Mouse (Mus musculus): ENCODE measurements around the gene Bmi1. TPM values are rescaled to one million over a fixed set of nuclear protein-coding genes. Genes with fewer than 3 reads are reported as not detected.

Bmi1 gene
- 9.8 and 13.6 TPM in 2 replicates for total RNA-seq (2012; rRNA removed)

DNA sequence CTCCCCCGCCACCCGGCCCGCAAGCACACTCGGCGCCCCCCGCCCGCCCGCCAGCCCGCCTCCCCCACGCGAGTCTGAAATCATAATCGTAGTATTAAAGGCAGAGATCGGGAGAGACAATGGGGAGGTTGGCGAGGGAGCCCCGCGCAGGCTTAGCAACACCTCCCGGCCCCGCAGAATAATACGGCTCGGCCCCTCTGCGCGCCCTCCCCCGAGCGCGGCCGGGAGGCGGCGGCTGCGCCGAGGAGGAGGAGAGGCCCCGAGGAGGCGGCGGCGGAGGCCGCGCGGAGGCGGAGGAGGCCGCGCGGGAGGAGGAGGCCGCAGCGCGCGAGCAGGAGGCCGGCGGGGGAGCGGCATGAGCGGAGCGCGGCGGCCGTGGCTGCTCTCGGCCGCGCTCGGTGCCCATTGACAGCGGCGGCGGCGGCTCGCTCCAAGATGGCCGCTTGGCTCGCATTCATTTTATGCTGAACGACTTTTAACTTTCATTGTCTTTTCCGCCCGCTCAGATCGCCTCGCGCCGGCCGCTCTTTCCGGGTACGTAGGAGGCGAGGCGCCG, at the start of gene Bmi1:
Bmi1 (plus strand) TSS at position 83 of the 556 bp plus-strand sequence.
- TF ChIP-seq MAFK (IDR thresholded peaks at IDR 0.05; ENCODE audit: insufficient read depth, low read depth, low read length) = no peak
- TF ChIP-seq CHD2 (IDR thresholded peaks at IDR 0.05; ENCODE audit: low read depth, low read length) = no peak
- no peak for TF ChIP-seq ZNF384 (IDR thresholded peaks at IDR 0.05; ENCODE audit: low read depth, low read length)
- TF ChIP-seq HCFC1 (IDR thresholded peaks at IDR 0.05; ENCODE audit: borderline replicate concordance, insufficient read depth, low read length) = no peak
- no peak for TF ChIP-seq ZC3H11A (IDR thresholded peaks at IDR 0.05; ENCODE audit: borderline replicate concordance, low read depth, low read length)
- in situ Hi-C loops (cut with MboI; ENCODE audit: low sequenced_read_pairs in 2 of 2, unreplicated experiment in 2 of 2) = loop anchor here in 1 of 2 experiments (5.0 kb wide), 1 partner anchor 640 kb away; the partner anchor contains the start of gene A930004D18Rik
- DNase-seq (ENCODE audit: low read depth, low spot score) = no peak
- H3K9me3 ChIP-seq (ENCODE audit: control insufficient read depth, insufficient read depth, low read depth, low read length) = no peaks in the 10 kb centered on the region
- H3K4me1 ChIP-seq (ENCODE audit: control insufficient read depth in 2 of 2, insufficient read depth in 2 of 2, low read length in 2 of 2, poor library complexity in 1 of 2) = no peaks in the 10 kb centered on the region
- no peaks in the 10 kb centered on the region for H3K36me3 ChIP-seq (ENCODE audit: control insufficient read depth, insufficient read depth, low read length, poor library complexity, severe bottlenecking)
- no peak within 1 kb of the TSS for H3K27ac ChIP-seq (ENCODE audit: insufficient read depth, low read depth, low read length, poor library complexity, severe bottlenecking)
- peak within 1 kb of the TSS; percentile 88 for H3K9ac ChIP-seq (ENCODE audit: insufficient read depth, low read depth, low read length, poor library complexity, severe bottlenecking)
- H3K4me3 ChIP-seq (ENCODE audit: insufficient read depth in 1 of 2, low read depth in 1 of 2, low read length in 2 of 2, poor library complexity in 1 of 2, severe bottlenecking in 1 of 2) = peak within 1 kb of the TSS; percentile 70 to 98

DNA sequence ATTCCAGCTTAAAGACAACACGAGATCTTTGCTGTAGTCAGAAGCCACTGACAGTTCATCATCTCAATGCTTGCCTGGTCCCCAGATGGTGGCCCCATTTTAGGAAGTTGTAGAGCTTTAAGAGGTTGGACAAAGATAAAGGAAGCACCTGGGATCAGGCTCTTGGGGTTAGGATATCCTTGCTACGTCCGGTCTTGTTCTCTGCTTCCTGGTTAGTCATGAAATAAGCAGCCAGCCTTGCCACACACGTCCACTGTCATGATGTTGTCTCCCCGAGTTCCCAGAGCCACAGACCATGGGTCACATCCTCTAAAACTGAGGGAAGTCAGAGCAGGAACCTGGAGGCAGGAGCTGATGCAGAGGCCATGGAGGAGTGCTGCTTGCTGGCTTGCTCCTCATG, 46.3 kb upstream of the Bmi1 start:
- no peak overlapping the region for H3K9ac ChIP-seq (ENCODE audit: insufficient read depth, low read depth, low read length, poor library complexity, severe bottlenecking)
- no peak for DNase-seq (ENCODE audit: low read depth, low spot score)
- no peaks in the 10 kb centered on the region for H3K36me3 ChIP-seq (ENCODE audit: control insufficient read depth, insufficient read depth, low read length, poor library complexity, severe bottlenecking)
- no peak overlapping the region for H3K4me3 ChIP-seq (ENCODE audit: insufficient read depth in 1 of 2, low read depth in 1 of 2, low read length in 2 of 2, poor library complexity in 1 of 2, severe bottlenecking in 1 of 2)
- no peak for TF ChIP-seq ZNF384 (IDR thresholded peaks at IDR 0.05; ENCODE audit: low read depth, low read length)
- TF ChIP-seq ZC3H11A (IDR thresholded peaks at IDR 0.05; ENCODE audit: borderline replicate concordance, low read depth, low read length) = no peak
- no peak for TF ChIP-seq MAFK (IDR thresholded peaks at IDR 0.05; ENCODE audit: insufficient read depth, low read depth, low read length)
- no peak for TF ChIP-seq HCFC1 (IDR thresholded peaks at IDR 0.05; ENCODE audit: borderline replicate concordance, insufficient read depth, low read length)
- TF ChIP-seq CHD2 (IDR thresholded peaks at IDR 0.05; ENCODE audit: low read depth, low read length) = no peak
- H3K27ac ChIP-seq (ENCODE audit: insufficient read depth, low read depth, low read length, poor library complexity, severe bottlenecking) = no peak overlapping the region
- H3K4me1 ChIP-seq (ENCODE audit: control insufficient read depth in 2 of 2, insufficient read depth in 2 of 2, low read length in 2 of 2, poor library complexity in 1 of 2) = no peaks in the 10 kb centered on the region
- H3K9me3 ChIP-seq (ENCODE audit: control insufficient read depth, insufficient read depth, low read depth, low read length) = no peaks in the 10 kb centered on the region
- in situ Hi-C loops (cut with MboI; ENCODE audit: low sequenced_read_pairs in 2 of 2, unreplicated experiment in 2 of 2) = no loop called here

DNA sequence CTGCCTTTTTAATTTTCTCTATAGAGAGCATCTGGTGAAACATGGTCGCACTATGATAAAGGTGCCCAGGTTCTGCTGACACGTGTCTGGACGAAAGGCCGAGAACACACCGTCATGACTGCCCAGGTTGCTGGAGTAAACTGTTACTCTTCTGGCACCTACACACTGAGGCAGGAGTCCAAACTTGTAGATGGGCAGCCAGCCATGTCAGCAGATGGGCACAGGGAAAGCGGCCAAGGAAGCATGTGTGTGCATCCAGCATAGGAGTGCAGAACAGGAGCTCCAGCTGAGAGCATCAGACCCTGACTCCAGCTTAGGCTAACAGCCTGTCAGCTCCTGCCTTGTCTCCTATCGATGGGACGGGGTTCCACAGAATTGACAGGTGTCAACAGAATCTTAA, 41.8 kb upstream of the Bmi1 start:
- DNase-seq (ENCODE audit: low read depth, low spot score) = no peak
- H3K36me3 ChIP-seq (ENCODE audit: control insufficient read depth, insufficient read depth, low read length, poor library complexity, severe bottlenecking) = no peaks in the 10 kb centered on the region
- H3K9ac ChIP-seq (ENCODE audit: insufficient read depth, low read depth, low read length, poor library complexity, severe bottlenecking) = no peak overlapping the region
- TF ChIP-seq CHD2 (IDR thresholded peaks at IDR 0.05; ENCODE audit: low read depth, low read length) (no peak), HCFC1 (IDR thresholded peaks at IDR 0.05; ENCODE audit: borderline replicate concordance, insufficient read depth, low read length) (no peak), MAFK (IDR thresholded peaks at IDR 0.05; ENCODE audit: insufficient read depth, low read depth, low read length) (no peak), ZC3H11A (IDR thresholded peaks at IDR 0.05; ENCODE audit: borderline replicate concordance, low read depth, low read length) (no peak), ZNF384 (IDR thresholded peaks at IDR 0.05; ENCODE audit: low read depth, low read length) (no peak)
- no peaks in the 10 kb centered on the region for H3K9me3 ChIP-seq (ENCODE audit: control insufficient read depth, insufficient read depth, low read depth, low read length)
- in situ Hi-C loops (cut with MboI; ENCODE audit: low sequenced_read_pairs in 2 of 2, unreplicated experiment in 2 of 2) = no loop called here
- H3K4me1 ChIP-seq (ENCODE audit: control insufficient read depth in 2 of 2, insufficient read depth in 2 of 2, low read length in 2 of 2, poor library complexity in 1 of 2) = no peaks in the 10 kb centered on the region
- no peak overlapping the region for H3K4me3 ChIP-seq (ENCODE audit: insufficient read depth in 1 of 2, low read depth in 1 of 2, low read length in 2 of 2, poor library complexity in 1 of 2, severe bottlenecking in 1 of 2)
- no peak overlapping the region for H3K27ac ChIP-seq (ENCODE audit: insufficient read depth, low read depth, low read length, poor library complexity, severe bottlenecking)

DNA sequence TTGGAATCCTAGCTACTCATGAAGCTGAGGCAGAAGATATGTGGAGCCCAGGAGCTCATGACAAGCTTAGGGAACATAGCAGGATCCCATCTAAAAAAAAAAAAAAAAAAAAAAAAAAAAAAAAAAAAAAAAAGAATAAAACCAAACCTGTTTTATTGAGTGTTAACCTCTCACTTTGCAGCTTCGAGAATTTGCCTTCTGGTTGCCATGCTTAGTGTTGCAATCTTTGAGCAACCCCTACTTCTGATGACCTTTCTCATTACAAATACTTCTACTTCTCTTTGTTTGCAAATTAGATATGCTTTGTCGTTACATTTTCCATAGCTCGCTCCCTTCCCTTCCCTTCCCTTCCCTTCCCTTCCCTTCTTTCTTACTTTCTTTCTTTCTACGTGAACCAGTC, 28.3 kb upstream of the Bmi1 start:
- no peak for TF ChIP-seq ZC3H11A (IDR thresholded peaks at IDR 0.05; ENCODE audit: borderline replicate concordance, low read depth, low read length)
- TF ChIP-seq ZNF384 (IDR thresholded peaks at IDR 0.05; ENCODE audit: low read depth, low read length) = 0 out of 2 replicates have a peak, but pooled peaks have one; percentile 55
- no peak for TF ChIP-seq CHD2 (IDR thresholded peaks at IDR 0.05; ENCODE audit: low read depth, low read length)
- no peak for TF ChIP-seq HCFC1 (IDR thresholded peaks at IDR 0.05; ENCODE audit: borderline replicate concordance, insufficient read depth, low read length)
- no peak for TF ChIP-seq MAFK (IDR thresholded peaks at IDR 0.05; ENCODE audit: insufficient read depth, low read depth, low read length)
- no peak for DNase-seq (ENCODE audit: low read depth, low spot score)
- Histone ChIP-seq H3K4me1 (ENCODE audit: control insufficient read depth in 2 of 2, insufficient read depth in 2 of 2, low read length in 2 of 2, poor library complexity in 1 of 2) (no peaks in the 10 kb centered on the region), H3K36me3 (ENCODE audit: control insufficient read depth, insufficient read depth, low read length, poor library complexity, severe bottlenecking) (no peaks in the 10 kb centered on the region), H3K9me3 (ENCODE audit: control insufficient read depth, insufficient read depth, low read depth, low read length) (no peaks in the 10 kb centered on the region), H3K9ac (ENCODE audit: insufficient read depth, low read depth, low read length, poor library complexity, severe bottlenecking) (no peak overlapping the region), H3K4me3 (ENCODE audit: insufficient read depth in 1 of 2, low read depth in 1 of 2, low read length in 2 of 2, poor library complexity in 1 of 2, severe bottlenecking in 1 of 2) (no peak overlapping the region), H3K27ac (ENCODE audit: insufficient read depth, low read depth, low read length, poor library complexity, severe bottlenecking) (no peak overlapping the region)
- in situ Hi-C loops (cut with MboI; ENCODE audit: low sequenced_read_pairs in 2 of 2, unreplicated experiment in 2 of 2) = no loop called here

All from ES-E14 (cell line).